Mouse (Mus musculus): ENCODE measurements around the gene Baz2b. TPM values are rescaled to one million over a fixed set of nuclear protein-coding genes. Genes with fewer than 3 reads are reported as not detected.

Baz2b gene
- polyA plus RNA-seq, 1 experiment from 2014 or later = 86.9 TPM

DNA sequence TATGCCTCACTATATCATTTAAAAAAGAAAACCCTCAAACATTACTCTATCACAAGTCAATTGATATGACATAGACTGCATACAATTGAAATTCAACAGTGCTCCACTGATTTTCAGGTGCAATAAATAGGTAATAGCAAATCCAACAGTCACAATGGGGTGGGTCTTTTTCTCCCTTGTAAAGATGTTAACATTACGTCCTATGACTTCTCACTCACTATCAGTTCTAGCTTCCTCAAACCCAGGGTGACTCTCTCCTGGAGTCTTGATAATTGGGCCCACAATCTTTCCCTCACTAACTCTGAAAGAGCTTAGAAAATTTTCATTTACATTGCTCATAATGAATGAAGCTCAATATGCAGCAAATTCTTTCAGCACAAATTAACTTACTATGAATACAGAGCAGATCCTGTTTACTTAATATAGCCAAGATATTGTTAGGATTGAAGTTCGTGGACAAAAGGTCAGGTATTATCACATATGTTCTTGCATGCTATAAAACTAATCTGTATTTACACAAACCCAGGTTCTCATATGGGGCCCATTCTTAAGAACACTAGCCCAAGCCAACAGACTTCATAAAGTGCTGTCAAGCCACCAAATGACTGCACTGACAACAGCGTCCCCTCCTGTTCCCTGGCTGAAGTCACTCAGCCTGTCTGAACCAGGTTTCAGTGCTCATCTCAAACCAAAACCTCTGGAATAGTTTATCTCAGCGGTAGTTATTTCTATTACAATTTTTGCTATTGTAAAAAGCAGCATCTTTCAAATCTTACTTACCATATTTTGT is 168.0 kb downstream of the Baz2b start:
- no peak overlapping the region for H3K9ac ChIP-seq (replicated peaks; ENCODE audit: low read length)
- ATAC-seq (ENCODE audit: low FRiP score, low TSS enrichment) (no peak), DNase-seq (no peak)
- no peaks in the 10 kb centered on the region for H3K36me3 ChIP-seq (ENCODE audit: control insufficient read depth, insufficient read depth, low read length)
- no peak overlapping the region for H3K4me2 ChIP-seq (ENCODE audit: low read length)
- H3K9me3 ChIP-seq (ENCODE audit: control insufficient read depth, low read length) = no peaks in the 10 kb centered on the region
- 0 out of 2 replicates have a peak, but pooled peaks cover 9% of the 10 kb centered on the region for H3K4me1 ChIP-seq (ENCODE audit: control insufficient read depth, insufficient read depth, low read length)
- H3K27me3 ChIP-seq (ENCODE audit: control insufficient read depth, insufficient read depth, low read length) = no peaks in the 10 kb centered on the region
- no peak overlapping the region for H3K27ac ChIP-seq (replicated peaks; ENCODE audit: low read depth, low read length)
- 89% methylated on average over 4 of the region's 4 CpGs for WGBS
- no peak overlapping the region for H3K4me3 ChIP-seq (replicated peaks; ENCODE audit: low read depth, low read length)

GRCm38 (mm10) chr2:60040162-60040561 is 169.5 kb downstream of the Baz2b start:
- Histone ChIP-seq H3K27ac (replicated peaks; ENCODE audit: low read depth, low read length) (no peak overlapping the region), H3K4me1 (ENCODE audit: control insufficient read depth, insufficient read depth, low read length) (0 out of 2 replicates have a peak, but pooled peaks cover 9% of the 10 kb centered on the region), H3K4me2 (ENCODE audit: low read length) (no peak overlapping the region), H3K36me3 (ENCODE audit: control insufficient read depth, insufficient read depth, low read length) (no peaks in the 10 kb centered on the region), H3K9ac (replicated peaks; ENCODE audit: low read length) (no peak overlapping the region), H3K4me3 (replicated peaks; ENCODE audit: low read depth, low read length) (no peak overlapping the region), H3K27me3 (ENCODE audit: control insufficient read depth, insufficient read depth, low read length) (no peaks in the 10 kb centered on the region), H3K9me3 (ENCODE audit: control insufficient read depth, low read length) (no peaks in the 10 kb centered on the region)
- DNase-seq (no peak), ATAC-seq (ENCODE audit: low FRiP score, low TSS enrichment) (no peak)
- WGBS = 96% methylated on average over 3 of the region's 3 CpGs

DNA sequence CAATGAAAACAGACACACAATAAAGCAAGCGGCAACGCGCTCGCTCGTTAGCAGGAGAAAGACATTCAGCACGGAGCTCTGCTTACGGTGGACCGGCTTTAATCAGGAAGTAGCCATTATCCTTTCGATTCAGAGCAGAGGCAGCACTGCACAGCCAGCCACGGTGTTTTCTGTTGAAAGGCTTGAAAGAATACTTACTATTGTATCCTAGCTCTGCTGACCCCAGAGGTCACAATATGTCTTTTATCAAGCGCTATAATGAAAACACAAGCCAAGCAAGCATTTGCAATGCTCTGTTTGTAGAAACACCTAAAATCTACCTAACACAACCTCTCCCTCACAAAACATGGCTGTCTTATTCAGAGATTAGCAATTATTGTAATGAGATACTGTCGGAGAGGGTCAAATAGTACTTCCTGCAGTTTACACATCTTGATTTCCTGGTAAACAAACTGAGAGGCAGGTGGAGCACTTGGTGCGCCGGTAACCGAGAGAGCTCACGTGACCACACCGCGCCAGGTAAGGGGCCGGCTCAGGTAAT is 172.6 kb downstream of the Baz2b start:
- Histone ChIP-seq H3K36me3 (ENCODE audit: control insufficient read depth, insufficient read depth, low read length) (no peaks in the 10 kb centered on the region), H3K4me2 (ENCODE audit: low read length) (peak overlapping the region; percentile 64), H3K9me3 (ENCODE audit: control insufficient read depth, low read length) (no peaks in the 10 kb centered on the region), H3K27ac (replicated peaks; ENCODE audit: low read depth, low read length) (peak overlapping the region; percentile 82), H3K27me3 (ENCODE audit: control insufficient read depth, insufficient read depth, low read length) (no peaks in the 10 kb centered on the region), H3K4me3 (replicated peaks; ENCODE audit: low read depth, low read length) (peak overlapping the region; percentile 36), H3K9ac (replicated peaks; ENCODE audit: low read length) (peak overlapping the region; percentile 42; the same call in 1 of the 2 replicates), H3K4me1 (ENCODE audit: control insufficient read depth, insufficient read depth, low read length) (0 out of 2 replicates have a peak, but pooled peaks cover 4% of the 10 kb centered on the region)
- DNase-seq = peak; percentile 76
- 4% methylated on average over 19 of the region's 19 CpGs for WGBS
- ATAC-seq (ENCODE audit: low FRiP score, low TSS enrichment) = 0 out of 2 replicates have a peak, but pooled peaks have one; percentile 55

- H3K27me3 ChIP-seq (ENCODE audit: control insufficient read depth, insufficient read depth, low read length) = no peaks in the 10 kb centered on the region
- H3K36me3 ChIP-seq (ENCODE audit: control insufficient read depth, insufficient read depth, low read length) = no peaks in the 10 kb centered on the region
- ATAC-seq (ENCODE audit: low FRiP score, low TSS enrichment) (no peak), DNase-seq (peak; percentile 23)
- WGBS = 39% methylated on average over 3 of the region's 3 CpGs
- H3K4me2 ChIP-seq (ENCODE audit: low read length) = peak overlapping the region; percentile 64
- no peak overlapping the region for H3K27ac ChIP-seq (replicated peaks; ENCODE audit: low read depth, low read length)
- H3K9ac ChIP-seq (replicated peaks; ENCODE audit: low read length) = no peak overlapping the region
- H3K4me1 ChIP-seq (ENCODE audit: control insufficient read depth, insufficient read depth, low read length) = 0 out of 2 replicates have a peak, but pooled peaks cover 4% of the 10 kb centered on the region
- no peaks in the 10 kb centered on the region for H3K9me3 ChIP-seq (ENCODE audit: control insufficient read depth, low read length)
- peak overlapping the region; percentile 36; the same call in 1 of the 2 replicates for H3K4me3 ChIP-seq (replicated peaks; ENCODE audit: low read depth, low read length)
These were observed 173.3 kb downstream of the Baz2b start for GRCm38 (mm10) chr2:60036361-60036760.

- Histone ChIP-seq H3K4me3 (replicated peaks; ENCODE audit: low read depth, low read length) (no peak overlapping the region), H3K9ac (replicated peaks; ENCODE audit: low read length) (no peak overlapping the region), H3K27ac (replicated peaks; ENCODE audit: low read depth, low read length) (no peak overlapping the region), H3K36me3 (ENCODE audit: control insufficient read depth, insufficient read depth, low read length) (no peaks in the 10 kb centered on the region), H3K9me3 (ENCODE audit: control insufficient read depth, low read length) (no peaks in the 10 kb centered on the region), H3K27me3 (ENCODE audit: control insufficient read depth, insufficient read depth, low read length) (no peaks in the 10 kb centered on the region), H3K4me1 (ENCODE audit: control insufficient read depth, insufficient read depth, low read length) (no peaks in the 10 kb centered on the region), H3K4me2 (ENCODE audit: low read length) (no peak overlapping the region)
- DNase-seq (no peak), ATAC-seq (ENCODE audit: low FRiP score, low TSS enrichment) (no peak)
- WGBS = 95% methylated on average over 3 of the region's 3 CpGs
These were observed 178.6 kb downstream of the Baz2b start for GRCm38 (mm10) chr2:60030991-60031390.

DNA sequence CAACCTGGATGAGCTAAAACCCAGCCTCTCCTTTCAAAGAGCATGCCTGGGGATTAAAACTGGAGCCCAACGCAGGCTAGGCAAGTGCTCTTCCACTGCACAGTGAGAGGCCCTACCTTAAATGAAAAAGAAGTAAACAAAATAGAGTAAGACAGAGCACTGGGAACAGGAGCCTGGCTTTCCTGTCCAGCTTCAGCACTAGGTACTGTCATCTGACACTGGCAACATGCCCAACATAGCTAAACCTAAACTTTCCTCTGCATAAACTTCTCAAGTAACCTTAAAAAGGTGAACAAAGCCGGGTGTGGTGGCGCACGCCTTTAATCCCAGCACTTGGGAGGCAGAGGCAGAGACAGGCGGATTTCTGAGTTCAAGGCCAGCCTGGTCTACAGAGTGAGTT is 180.6 kb downstream of the Baz2b start:
- DNase-seq = no peak
- Histone ChIP-seq H3K4me2 (ENCODE audit: low read length) (no peak overlapping the region), H3K9ac (replicated peaks; ENCODE audit: low read length) (no peak overlapping the region), H3K27me3 (ENCODE audit: control insufficient read depth, insufficient read depth, low read length) (no peaks in the 10 kb centered on the region), H3K4me1 (ENCODE audit: control insufficient read depth, insufficient read depth, low read length) (no peaks in the 10 kb centered on the region), H3K36me3 (ENCODE audit: control insufficient read depth, insufficient read depth, low read length) (no peaks in the 10 kb centered on the region), H3K4me3 (replicated peaks; ENCODE audit: low read depth, low read length) (no peak overlapping the region), H3K27ac (replicated peaks; ENCODE audit: low read depth, low read length) (no peak overlapping the region), H3K9me3 (ENCODE audit: control insufficient read depth, low read length) (no peaks in the 10 kb centered on the region)
- 88% methylated on average over 5 of the region's 5 CpGs for WGBS
- ATAC-seq (ENCODE audit: low FRiP score, low TSS enrichment) = no peak

GRCm38 (mm10) chr2:60027166-60027565 is 182.5 kb downstream of the Baz2b start:
- 99% methylated on average over 5 of the region's 5 CpGs for WGBS
- DNase-seq (no peak), ATAC-seq (ENCODE audit: low FRiP score, low TSS enrichment) (no peak)
- Histone ChIP-seq H3K4me1 (ENCODE audit: control insufficient read depth, insufficient read depth, low read length) (0 out of 2 replicates have a peak, but pooled peaks cover 3% of the 10 kb centered on the region), H3K27me3 (ENCODE audit: control insufficient read depth, insufficient read depth, low read length) (no peaks in the 10 kb centered on the region), H3K4me3 (replicated peaks; ENCODE audit: low read depth, low read length) (no peak overlapping the region), H3K27ac (replicated peaks; ENCODE audit: low read depth, low read length) (no peak overlapping the region), H3K36me3 (ENCODE audit: control insufficient read depth, insufficient read depth, low read length) (no peaks in the 10 kb centered on the region), H3K9ac (replicated peaks; ENCODE audit: low read length) (no peak overlapping the region), H3K4me2 (ENCODE audit: low read length) (no peak overlapping the region), H3K9me3 (ENCODE audit: control insufficient read depth, low read length) (no peaks in the 10 kb centered on the region)

DNA sequence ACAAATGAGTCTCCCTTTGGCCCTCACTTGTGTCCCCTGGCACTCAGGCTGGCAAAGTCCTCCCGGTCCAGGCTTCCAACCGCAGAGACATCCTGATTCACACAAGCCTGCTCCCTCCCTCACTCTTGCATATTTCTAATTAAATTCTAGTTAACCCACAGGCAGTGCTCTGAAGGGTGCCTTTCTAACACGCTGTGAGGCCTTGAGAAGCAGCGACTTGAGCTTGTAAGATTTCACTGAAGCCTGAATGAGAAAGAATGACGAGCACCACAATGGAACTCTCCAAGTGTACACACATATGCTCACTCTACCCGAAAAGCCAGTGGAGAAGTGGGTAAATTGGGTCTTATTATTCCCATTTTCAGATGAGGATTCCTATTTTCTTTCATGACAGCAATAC is 183.1 kb downstream of the Baz2b start:
- no peak overlapping the region for H3K27ac ChIP-seq (replicated peaks; ENCODE audit: low read depth, low read length)
- no peaks in the 10 kb centered on the region for H3K9me3 ChIP-seq (ENCODE audit: control insufficient read depth, low read length)
- no peak overlapping the region for H3K4me3 ChIP-seq (replicated peaks; ENCODE audit: low read depth, low read length)
- H3K9ac ChIP-seq (replicated peaks; ENCODE audit: low read length) = no peak overlapping the region
- peak; percentile 33 for DNase-seq
- H3K36me3 ChIP-seq (ENCODE audit: control insufficient read depth, insufficient read depth, low read length) = no peaks in the 10 kb centered on the region
- ATAC-seq (ENCODE audit: low FRiP score, low TSS enrichment) = no peak
- 0 out of 2 replicates have a peak, but pooled peaks cover 3% of the 10 kb centered on the region for H3K4me1 ChIP-seq (ENCODE audit: control insufficient read depth, insufficient read depth, low read length)
- no peak overlapping the region for H3K4me2 ChIP-seq (ENCODE audit: low read length)
- WGBS = 29% methylated on average over 6 of the region's 6 CpGs
- H3K27me3 ChIP-seq (ENCODE audit: control insufficient read depth, insufficient read depth, low read length) = no peaks in the 10 kb centered on the region

GRCm38 (mm10) chr2:60023777-60024176 is 185.9 kb downstream of the Baz2b start:
- Histone ChIP-seq H3K36me3 (ENCODE audit: control insufficient read depth, insufficient read depth, low read length) (no peaks in the 10 kb centered on the region), H3K4me1 (ENCODE audit: control insufficient read depth, insufficient read depth, low read length) (0 out of 2 replicates have a peak, but pooled peaks cover 3% of the 10 kb centered on the region), H3K9ac (replicated peaks; ENCODE audit: low read length) (no peak overlapping the region), H3K9me3 (ENCODE audit: control insufficient read depth, low read length) (no peaks in the 10 kb centered on the region), H3K4me3 (replicated peaks; ENCODE audit: low read depth, low read length) (no peak overlapping the region), H3K27me3 (ENCODE audit: control insufficient read depth, insufficient read depth, low read length) (no peaks in the 10 kb centered on the region), H3K27ac (replicated peaks; ENCODE audit: low read depth, low read length) (no peak overlapping the region), H3K4me2 (ENCODE audit: low read length) (no peak overlapping the region)
- ATAC-seq (ENCODE audit: low FRiP score, low TSS enrichment) (no peak), DNase-seq (no peak)
- WGBS = 91% methylated on average over 7 of the region's 7 CpGs

Measured in midbrain, embryonic 14.5 days (tissue).